Mouse (Mus musculus) midbrain, embryonic 14.5 days (tissue): ENCODE data around the gene Olfr860. TPM values are rescaled to one million over a fixed set of nuclear protein-coding genes. Genes with fewer than 3 reads are reported as not detected.
"Not testable (repeated sequence)": the region's sequence is repeated elsewhere in the genome, so short reads cannot be mapped to it uniquely, and the experiment has no call there.

Source experiments
- ATAC-seq: fragments of 200-750 bp; cut with Nextera tagmentation; 2 replicates; pipeline ENCODE4 v1.8.0; 2017; ENCODE audit warnings: moderate number of reproducible peaks, moderate library complexity; ENCODE audit not compliant: low FRiP score, low TSS enrichment
- DNase-seq: peaks from one replicate; pipeline ENCODE4 v3.0.0-alpha.2; 2015
- H3K27ac ChIP-seq: fragments of 300-500 bp; sonication (generic); replicated peaks from 2 replicates; pipeline ENCODE4 v1.5.1; 2014; ENCODE audit warnings: mild to moderate bottlenecking, low read depth, low read length, moderate library complexity
- H3K27me3 ChIP-seq: fragments of 300-500 bp; sonication (generic); 2 replicates; pipeline ENCODE4 v1.6.1; 2014; ENCODE audit warnings: low read length, control low read depth, mixed read lengths; ENCODE audit not compliant: control insufficient read depth, insufficient read depth
- H3K36me3 ChIP-seq: fragments of 300-500 bp; sonication (generic); 2 replicates; pipeline ENCODE4 v1.6.1; 2014; ENCODE audit warnings: low read length, control low read depth; ENCODE audit not compliant: control insufficient read depth, insufficient read depth
- H3K4me1 ChIP-seq: fragments of 300-500 bp; sonication (generic); 2 replicates; pipeline ENCODE4 v1.6.1; 2014; ENCODE audit warnings: mild to moderate bottlenecking, antibody characterized with exemption, low read length, control low read depth; ENCODE audit not compliant: control insufficient read depth, insufficient read depth
- H3K4me2 ChIP-seq: fragments of 300-500 bp; sonication (generic); 2 replicates; pipeline ENCODE4 v1.6.1; 2014; ENCODE audit warnings: mild to moderate bottlenecking, low read length, moderate library complexity
- H3K4me3 ChIP-seq: fragments of 300-500 bp; sonication (generic); replicated peaks from 2 replicates; pipeline ENCODE4 v1.5.1; 2014; ENCODE audit warnings: low read depth, low read length
- H3K9ac ChIP-seq: fragments of 300-500 bp; sonication (generic); replicated peaks from 2 replicates; pipeline ENCODE4 v1.6.1; 2014; ENCODE audit warnings: mild to moderate bottlenecking, low read length, moderate library complexity
- H3K9me3 ChIP-seq: fragments of 300-500 bp; sonication (generic); 2 replicates; pipeline ENCODE4 v1.6.1; 2016; ENCODE audit warnings: low read length, control low read depth, mixed read lengths; ENCODE audit not compliant: control insufficient read depth
- WGBS: fragments of 180-500 bp; shearing (Covaris S2); extraction: QIAGEN DNeasy Blood & Tissue Kit; methylation state at CpG from one replicate; pipeline ENCODE4 v1.1.7; 2014; 5-methylcytosine and 5-hydroxymethylcytosine counted together
- polyA plus RNA-seq: library from polyadenylated mRNA; unstranded; fragments of >200 nt; fragmentation: Nextera tagmentation; extraction: Ambion mirVana; gene quantifications from 2 replicates; pipeline ENCODE4 v1.2.1, GENCODE M21; 2014

Olfr860 gene
- not detected in 2 replicates for polyA plus RNA-seq

- no peaks in the 10 kb centered on the region for H3K36me3 ChIP-seq
- H3K27me3 ChIP-seq, result no peaks in the 10 kb centered on the region
- ATAC-seq (no peak), DNase-seq (no peak)
- H3K9ac ChIP-seq, result no peak within 1 kb of the TSS
- no peak within 1 kb of the TSS for H3K4me2 ChIP-seq
- WGBS, result 84% methylated on average over 1 of the region's 1 CpGs
- H3K4me1 ChIP-seq, result no peaks in the 10 kb centered on the region
- no peak within 1 kb of the TSS for H3K4me3 ChIP-seq
- no peak within 1 kb of the TSS for H3K27ac ChIP-seq
- H3K9me3 ChIP-seq, result 0 out of 2 replicates have a peak, but pooled peaks cover 5% of the 10 kb centered on the region
Measured at GRCm38 (mm10) chr9:19849647-19850046, at the start of gene Olfr860. Gene Olfr860 (minus strand): TSS chr9:19849747.

GRCm38 (mm10) chr9:19887904-19888303 is 38.4 kb upstream of the Olfr860 start, which contains the start of gene Olfr862:
Gene Olfr862 (minus strand): TSS chr9:19888004.
- no peaks in the 10 kb centered on the region for H3K4me1 ChIP-seq
- H3K36me3 ChIP-seq, result no peaks in the 10 kb centered on the region
- H3K27ac ChIP-seq, result no peak within 1 kb of the TSS
- H3K27me3 ChIP-seq, result no peaks in the 10 kb centered on the region
- H3K4me2 ChIP-seq, result no peak within 1 kb of the TSS
- H3K9me3 ChIP-seq, result peaks cover 19% of the 10 kb centered on the region; the same call in 1 of the 2 replicates
- DNase-seq, result no peak
- ATAC-seq, result no peak
- H3K4me3 ChIP-seq, result no peak within 1 kb of the TSS
- no peak within 1 kb of the TSS for H3K9ac ChIP-seq

GRCm38 (mm10) chr9:19804606-19805005 is 44.9 kb downstream of the Olfr860 start, which contains the start of gene Olfr859:
Gene Olfr859 (plus strand): TSS chr9:19804906.
- DNase-seq, H3K4me1 ChIP-seq, ATAC-seq, H3K9ac ChIP-seq, H3K9me3 ChIP-seq, H3K27me3 ChIP-seq, H3K4me3 ChIP-seq, H3K27ac ChIP-seq, H3K4me2 ChIP-seq, H3K36me3 ChIP-seq: not testable (repeated sequence)
- WGBS, result 69% methylated on average over 1 of the region's 1 CpGs

GRCm38 (mm10) chr9:19803000-19803399 is 46.5 kb downstream of the Olfr860 start:
- Histone ChIP-seq H3K9me3 (peaks cover 7% of the 10 kb centered on the region), H3K27me3 (no peaks in the 10 kb centered on the region), H3K36me3 (no peaks in the 10 kb centered on the region), H3K4me1 (no peaks in the 10 kb centered on the region), H3K4me3 (no peak overlapping the region), H3K9ac (no peak overlapping the region), H3K4me2 (no peak overlapping the region), H3K27ac (no peak overlapping the region)
- ATAC-seq (no peak), DNase-seq (no peak)
- WGBS, result 79% methylated on average over 1 of the region's 1 CpGs

Other genes starting within 250 kb of the Olfr860 start
- 29.4 and 46.5 TPM in 2 replicates for gene Zfp317, start 227.6 kb downstream of the Olfr860 start, polyA plus RNA-seq
- not detected in 2 replicates for gene Olfr857, start 140.3 kb downstream of the Olfr860 start, polyA plus RNA-seq
- not detected in 2 replicates for gene Olfr58, start 69.5 kb downstream of the Olfr860 start, polyA plus RNA-seq
- gene Olfr859, start 44.8 kb downstream of the Olfr860 start, polyA plus RNA-seq, result not detected in 2 replicates
- not detected in 2 replicates for gene Olfr862, start 38.3 kb upstream of the Olfr860 start, polyA plus RNA-seq
- 0.24 and 0.25 TPM in 2 replicates for gene Olfr77, start 67.1 kb upstream of the Olfr860 start, polyA plus RNA-seq
- gene Olfr866, start 178.3 kb upstream of the Olfr860 start, polyA plus RNA-seq, result not detected in 2 replicates
- gene Olfr867, start 207.8 kb upstream of the Olfr860 start, polyA plus RNA-seq, result not detected in 2 replicates
- gene Olfr868, start 248.9 kb upstream of the Olfr860 start, polyA plus RNA-seq, result not detected in 2 replicates